Mouse (Mus musculus) thymus, adult 2 months (tissue): ENCODE measurements around the gene AI837181.
"Not testable (repeated sequence)": the region's sequence is repeated elsewhere in the genome, so short reads cannot be mapped to it uniquely, and the experiment has no call there.

Experiments used
- CTCF ChIP-seq: fragments of 200-500 bp; IDR thresholded peaks from 2 replicates; pipeline ENCODE4 v1.5.1; 2012; ENCODE audit warnings: mild to moderate bottlenecking, control low read depth, low read length, moderate library complexity, borderline replicate concordance; ENCODE audit not compliant: control insufficient read depth, poor library complexity, insufficient read depth; ENCODE audit errors: extremely low read depth
- POLR2A ChIP-seq: fragments of 200-500 bp; IDR thresholded peaks from 2 replicates; pipeline ENCODE4 v1.6.1; 2012; ENCODE audit warnings: mild to moderate bottlenecking, low read length, control low read depth, moderate library complexity; ENCODE audit not compliant: control insufficient read depth, poor library complexity, insufficient read depth; ENCODE audit errors: extremely low read depth

DNA sequence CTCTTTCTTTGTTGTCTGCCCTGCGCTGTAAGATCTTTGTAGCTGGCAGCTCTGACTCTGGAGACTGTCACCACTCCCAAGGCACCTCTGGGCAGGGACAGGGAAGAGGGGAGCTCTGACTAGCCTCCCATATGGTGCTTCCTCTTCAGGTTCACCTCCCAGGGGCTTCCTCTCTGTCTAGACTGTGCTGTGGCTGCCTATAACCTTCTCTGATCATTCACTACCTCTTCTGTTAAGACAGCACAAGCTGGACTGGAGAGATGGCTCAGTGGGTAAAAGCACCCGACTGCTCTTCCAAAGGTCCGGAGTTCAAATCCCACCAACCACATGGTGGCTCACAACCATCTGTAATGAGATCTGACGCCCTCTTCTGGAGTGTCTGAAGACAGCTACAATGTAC is 23.9 kb upstream of the AI837181 start:
- not testable (repeated sequence) for TF ChIP-seq POLR2A, CTCF
